ENCODE assay signal across 8 mouse cellular contexts in genomic region chr15:98108297-98109152, GRCm38 (mm10). TPM values are rescaled to one million over a fixed set of nuclear protein-coding genes. Genes with fewer than 3 reads are reported as not detected.
DNase-seq lines count a peak whose midpoint lies in the region; TF ChIP-seq lines count a peak whose summit lies in the region.

No protein-coding gene starts in this region.

- TF ChIP-seq CTCF in layer of hippocampus, adult 2 months (conservative IDR thresholded peaks at IDR 0.05), result peak; percentile 25
- no peak for TF ChIP-seq CTCF in lung, adult 2 months (IDR thresholded peaks at IDR 0.05; ENCODE audit: insufficient read depth, low read length)
- TF ChIP-seq CTCF in olfactory bulb, adult 2 months (IDR thresholded peaks at IDR 0.05; ENCODE audit: insufficient read depth, low read depth, low read length), result no peak

- peak; percentile 87 for DNase-seq in MN1 (ENCODE audit: low spot score)
- peak; percentile 87 for DNase-seq in cerebellum, adult 8-10 months
- DNase-seq in forelimb bud, embryonic 11.5 days (ENCODE audit: low read depth, low spot score), result peak; percentile 88
- peak; percentile 85 for DNase-seq in heart, postnatal 4 days
- DNase-seq in layer of hippocampus, adult 2 months (ENCODE audit: low spot score in 2 of 2), result peak; percentile 82 to 92
- peak; percentile 73 for DNase-seq in lung, adult 2 months
- DNase-seq in thymus, adult 18-20 months, result peak; percentile 72 to 78

- H3K4me3 ChIP-seq in layer of hippocampus, adult 2 months, result peak overlapping the region; percentile 94
- peak overlapping the region; percentile 64 for H3K4me3 ChIP-seq in lung, adult 2 months (replicated peaks; ENCODE audit: extremely low read depth, low read depth, low read length)
- peak overlapping the region; percentile 73 for H3K4me3 ChIP-seq in olfactory bulb, adult 2 months (ENCODE audit: insufficient read depth, low read depth, low read length)

- TF ChIP-seq POLR2A in lung, adult 2 months (IDR thresholded peaks at IDR 0.05; ENCODE audit: borderline replicate concordance, extremely low read depth, low read depth, low read length), result peak; percentile 52; the same call in 1 of the 2 replicates
- TF ChIP-seq POLR2A in olfactory bulb, adult 2 months (IDR thresholded peaks at IDR 0.05; ENCODE audit: insufficient read depth, low read depth, low read length), result peak; percentile 78

- peak overlapping the region; percentile 98 for H3K27ac ChIP-seq in layer of hippocampus, adult 2 months
- H3K27ac ChIP-seq in olfactory bulb, adult 2 months (ENCODE audit: insufficient read depth, low read depth, low read length), result peak overlapping the region; percentile 84

- 3% methylated on average over 37 of the region's 37 CpGs for WGBS in lung, adult 2 months
- under 1% methylated on average over 37 of the region's 37 CpGs for WGBS in olfactory bulb, adult 2 months

- H3K4me1 ChIP-seq in lung, adult 2 months (ENCODE audit: control insufficient read depth, insufficient read depth, low read length), result no peaks in the 10 kb centered on the region; the same call in 1 of the 2 replicates
- H3K4me1 ChIP-seq in olfactory bulb, adult 2 months (ENCODE audit: control insufficient read depth, insufficient read depth, low read length), result peaks cover 22% of the 10 kb centered on the region

RNA-seq across cellular contexts. Expression of gene Senp1, which starts 15.0 kb away (rescaled TPM):
- 10 to 100 TPM; 23.5 to 27.2 TPM for total RNA-seq in heart, postnatal 4 days (2021)
- total RNA-seq in layer of hippocampus, adult 2 months (2021), result 10 to 100 TPM; 12.7 to 13.5 TPM
- polyA plus RNA-seq in lung, adult 2 months (2012; rRNA removed), result 8.7 and 13.1 TPM in 2 replicates
- polyA plus RNA-seq in olfactory bulb, adult 2 months (2012; ENCODE audit: insufficient read depth, insufficient read length, low replicate concordance, missing spikeins), result not detected in 2 replicates

RNA-seq across cellular contexts. Expression of gene Pfkm, which starts 16.1 kb away (rescaled TPM):
- 100 to 1,000 TPM; 413 to 425 TPM for total RNA-seq in heart, postnatal 4 days (2021)
- total RNA-seq in layer of hippocampus, adult 2 months (2021), result 100 to 1,000 TPM; 333 to 349 TPM
- polyA plus RNA-seq in lung, adult 2 months (2012; rRNA removed), result 19.8 and 54.0 TPM in 2 replicates
- 219 TPM in 1 of 2 replicates, not detected in the other for polyA plus RNA-seq in olfactory bulb, adult 2 months (2012; ENCODE audit: insufficient read depth, insufficient read length, low replicate concordance, missing spikeins)

RNA-seq across cellular contexts. Expression of gene Asb8, which starts 56.9 kb away (rescaled TPM):
- 100 to 1,000 TPM in 1 of 2 experiments, 10 to 100 TPM in 1; 97.9 to 103 TPM for total RNA-seq in heart, postnatal 4 days (2021)
- total RNA-seq in layer of hippocampus, adult 2 months (2021), result 10 to 100 TPM; 51.8 to 55.1 TPM
- polyA plus RNA-seq in lung, adult 2 months (2012; rRNA removed), result 32.0 and 40.0 TPM in 2 replicates
- polyA plus RNA-seq in olfactory bulb, adult 2 months (2012; ENCODE audit: insufficient read depth, insufficient read length, low replicate concordance, missing spikeins), result not detected in 2 replicates

RNA-seq across cellular contexts. Expression of gene Ccdc184, which starts 58.4 kb away (rescaled TPM):
- under 1 TPM; 0.74 to 0.92 TPM for total RNA-seq in heart, postnatal 4 days (2021)
- total RNA-seq in layer of hippocampus, adult 2 months (2021), result 10 to 100 TPM; 10.6 to 10.9 TPM
- 4.9 and 5.0 TPM in 2 replicates for polyA plus RNA-seq in lung, adult 2 months (2012; rRNA removed)
- not detected in 2 replicates for polyA plus RNA-seq in olfactory bulb, adult 2 months (2012; ENCODE audit: insufficient read depth, insufficient read length, low replicate concordance, missing spikeins)

Comparison
In these comparisons a context has a peak if more than half of its experiments do, and no peak if none do; other contexts are left out.
1. Peak in every context shown above with its lines: DNase-seq, H3K4me3 ChIP-seq and H3K27ac ChIP-seq.